Mouse (Mus musculus) bone marrow, adult 2 months (tissue): Measurements from ENCODE around the gene Ccdc57. TPM values are rescaled to one million over a fixed set of nuclear protein-coding genes. Genes with fewer than 3 reads are reported as not detected.

Experiments used
- H3K27ac ChIP-seq: fragments of 200-500 bp; 2 replicates; pipeline ENCODE4 v1.5.1; 2012; ENCODE audit warnings: low read depth, mild to moderate bottlenecking, control low read depth, inconsistent platforms, low read length; ENCODE audit not compliant: control insufficient read depth, poor library complexity, insufficient read depth
- H3K4me1 ChIP-seq: fragments of 200-500 bp; 2 replicates; pipeline ENCODE4 v1.6.1; 2011; ENCODE audit warnings: low read length; ENCODE audit not compliant: control insufficient read depth, insufficient read depth
- H3K4me3 ChIP-seq: fragments of 200-500 bp; replicated peaks from 2 replicates; pipeline ENCODE3; 2011; ENCODE audit warnings: mild to moderate bottlenecking, low read depth, low read length, control low read depth; ENCODE audit not compliant: control insufficient read depth
- CTCF ChIP-seq: fragments of 200-500 bp; IDR thresholded peaks from 2 replicates; pipeline ENCODE4 v1.5.1; 2011; ENCODE audit warnings: low read length, control low read depth; ENCODE audit not compliant: control insufficient read depth, insufficient read depth
- POLR2A ChIP-seq: fragments of 200-500 bp; IDR thresholded peaks from 2 replicates; pipeline ENCODE4 v1.6.1; 2011; ENCODE audit warnings: low read depth, mild to moderate bottlenecking, control low read depth, low read length, borderline replicate concordance; ENCODE audit not compliant: control insufficient read depth
- WGBS: fragments of 180-500 bp; shearing (Covaris S2); methylation state at CpG from one replicate; pipeline ENCODE4 v1.1.7; 2018; 5-methylcytosine and 5-hydroxymethylcytosine counted together
- polyA plus RNA-seq: library from polyadenylated mRNA; stranded (reverse); fragments of >200 nt; gene quantifications from 2 replicates; pipeline ENCODE4 v1.2.4, GENCODE M21; 2011; ENCODE audit warnings: low replicate concordance; ENCODE audit not compliant: missing spikeins, insufficient read depth, insufficient read length

Gene Ccdc57
- polyA plus RNA-seq, 1 experiment: 14.6 TPM

DNA sequence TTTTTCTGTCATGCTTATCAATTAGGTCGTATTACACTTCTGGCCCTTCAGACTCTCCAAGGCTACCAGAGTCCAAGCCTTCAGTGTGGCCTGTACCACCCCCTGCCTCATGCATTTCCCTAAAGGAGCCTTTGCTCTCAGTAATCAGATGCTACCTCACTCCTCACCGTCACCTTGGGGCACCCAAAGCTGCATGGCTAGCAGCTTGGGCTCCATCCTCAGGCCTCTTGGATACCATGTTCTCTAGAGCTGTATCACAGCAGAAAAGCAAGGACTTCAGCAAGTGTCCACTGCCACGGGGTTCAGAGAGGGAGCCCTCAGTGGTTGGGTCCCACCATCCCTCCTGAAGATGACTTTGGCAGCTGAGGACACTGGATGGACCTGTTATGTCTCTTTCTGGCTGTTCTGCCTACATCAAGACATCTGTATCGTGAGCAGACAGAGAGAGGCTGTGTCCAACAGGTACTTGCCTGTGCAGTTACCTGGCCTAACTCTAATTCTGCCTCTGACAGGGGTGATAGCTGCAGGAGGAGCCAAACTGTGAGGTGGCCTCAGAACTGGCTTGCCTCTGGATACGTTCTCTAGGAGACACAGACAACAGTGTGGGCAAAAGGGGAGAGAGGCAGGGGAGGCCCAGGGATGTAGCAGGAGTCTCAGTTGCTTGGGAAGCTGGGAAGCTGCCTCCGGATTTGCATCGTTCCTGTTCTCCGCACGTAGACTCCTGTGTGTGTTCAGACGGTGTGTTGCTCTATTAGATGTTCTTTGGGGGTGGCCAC lies 102.7 kb downstream of the Ccdc57 start:
- no peak for TF ChIP-seq CTCF
- TF ChIP-seq POLR2A: no peak
- no peaks in the 10 kb centered on the region; the same call in 1 of the 2 replicates for H3K4me1 ChIP-seq

DNA sequence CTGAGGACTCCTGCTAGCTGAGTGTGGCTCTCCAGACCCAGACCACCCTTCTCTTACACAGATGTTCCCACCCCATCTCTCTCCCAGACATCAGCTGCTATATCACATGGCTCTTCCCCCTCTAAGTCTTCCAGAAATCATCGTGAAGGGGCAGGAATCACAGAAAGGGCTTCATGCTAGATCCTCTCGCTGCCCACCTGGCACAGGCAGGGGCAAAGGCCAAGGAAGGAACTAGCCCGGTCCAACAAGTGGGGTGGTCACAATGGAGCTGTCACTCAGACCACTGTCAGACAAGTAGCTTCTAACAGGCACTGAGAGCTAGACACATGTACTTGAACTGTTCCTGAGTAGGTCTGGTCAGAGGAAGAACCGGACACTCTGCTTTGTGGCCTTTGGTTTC lies 104.3 kb downstream of the Ccdc57 start:
- no peaks in the 10 kb centered on the region; the same call in 1 of the 2 replicates for H3K4me1 ChIP-seq
- no peak for TF ChIP-seq POLR2A
- no peak for TF ChIP-seq CTCF
- 75% methylated on average over 4 of the region's 4 CpGs for WGBS
- no peak overlapping the region for H3K4me3 ChIP-seq
- no peak overlapping the region for H3K27ac ChIP-seq

More for the DNA sequence above, 102.7 kb downstream of the Ccdc57 start:
- no peak overlapping the region for H3K27ac ChIP-seq
- no peak overlapping the region for H3K4me3 ChIP-seq
- WGBS: 90% methylated on average over 10 of the region's 10 CpGs

DNA sequence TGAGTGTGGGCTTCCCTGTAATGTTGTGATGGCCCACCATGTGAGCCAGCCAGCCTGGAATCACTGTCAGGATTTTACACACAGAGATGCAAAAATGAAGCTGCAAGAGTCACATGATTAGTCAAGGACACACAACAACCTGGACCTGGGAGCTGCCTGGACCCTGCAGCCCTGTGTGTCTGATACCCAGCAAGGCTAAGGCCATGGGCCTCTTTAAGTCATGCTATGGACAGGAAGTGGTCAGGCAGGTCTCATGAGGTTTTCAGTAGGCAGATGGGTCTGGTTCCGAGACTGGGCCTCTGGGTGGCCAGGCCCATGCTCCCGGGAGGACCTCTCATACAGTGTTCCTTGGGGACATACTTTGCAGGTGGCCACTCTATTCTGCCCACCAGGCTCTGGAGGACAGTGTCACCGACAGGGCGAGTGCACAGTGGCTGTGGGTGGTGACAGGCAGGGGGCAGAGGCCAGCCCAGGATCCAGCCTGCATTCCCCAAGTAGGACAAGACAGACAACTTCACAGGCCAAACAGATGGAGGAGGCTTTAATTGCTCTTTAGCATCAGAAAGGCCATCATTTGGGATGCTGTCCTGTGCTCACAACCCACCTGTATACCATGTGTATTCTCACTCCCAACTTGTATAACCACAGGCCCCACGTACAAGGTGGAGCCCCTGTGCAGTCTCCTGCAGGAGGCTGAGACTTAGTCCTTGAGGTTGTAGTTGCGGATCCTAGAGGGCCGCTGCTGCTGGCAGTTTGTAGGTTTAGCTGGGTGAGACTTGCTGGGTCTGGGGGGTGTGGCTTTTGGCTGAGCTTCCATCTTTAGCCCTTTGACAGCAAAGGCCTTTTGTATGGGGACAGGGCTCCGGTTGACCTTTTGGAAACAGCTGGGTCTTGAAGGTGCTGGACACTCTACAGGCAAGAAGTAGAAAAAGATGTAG lies 106.4 kb downstream of the Ccdc57 start:
- Histone ChIP-seq H3K4me1 (peaks cover 4% of the 10 kb centered on the region), H3K27ac (no peak overlapping the region), H3K4me3 (no peak overlapping the region)
- 79% methylated on average over 8 of the region's 8 CpGs for WGBS
- TF ChIP-seq POLR2A: no peak
- TF ChIP-seq CTCF: no peak

- Histone ChIP-seq H3K4me3 (no peak overlapping the region), H3K27ac (no peak overlapping the region), H3K4me1 (peaks cover 4% of the 10 kb centered on the region)
- 37% methylated on average over 4 of the region's 4 CpGs for WGBS
- TF ChIP-seq CTCF (no peak), POLR2A (no peak)
These were observed 107.3 kb downstream of the Ccdc57 start for GRCm38 (mm10) chr11:120825289-120825863.

DNA sequence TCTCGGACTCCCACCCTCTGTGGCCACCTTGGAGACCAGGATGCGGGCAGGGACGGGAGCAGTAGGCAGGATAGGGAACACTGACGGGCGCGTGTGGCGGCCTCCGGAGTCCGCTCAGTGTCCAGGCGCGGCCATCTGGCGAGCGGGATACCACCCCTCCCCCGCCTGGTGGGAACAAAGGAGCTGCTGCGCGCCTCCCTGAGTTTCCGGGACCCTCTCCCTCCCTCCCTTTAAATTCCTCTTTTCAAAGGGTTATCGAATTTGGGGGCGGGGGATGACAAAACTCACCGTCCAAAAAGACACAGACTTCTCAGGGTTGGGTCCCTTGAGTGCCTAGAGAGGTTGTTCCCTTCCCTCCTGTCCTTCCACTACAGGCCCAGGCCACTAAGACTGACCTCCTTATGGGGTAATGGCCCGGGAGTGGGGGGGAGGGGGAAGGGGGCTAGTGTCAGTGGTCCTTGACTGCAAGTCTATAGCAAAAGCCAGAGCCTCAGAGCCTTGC lies 107.8 kb downstream of the Ccdc57 start:
- WGBS: under 1% methylated on average over 21 of the region's 21 CpGs
- Histone ChIP-seq H3K27ac (peak overlapping the region; percentile 77), H3K4me1 (peaks cover 4% of the 10 kb centered on the region), H3K4me3 (peak overlapping the region; percentile 99)
- TF ChIP-seq POLR2A: no peak
- no peak for TF ChIP-seq CTCF

- Histone ChIP-seq H3K4me3 (peak within 1 kb of the TSS; percentile 99), H3K4me1 (peaks cover 4% of the 10 kb centered on the region), H3K27ac (peak within 1 kb of the TSS; percentile 77)
- under 1% methylated on average over 109 of the region's 109 CpGs for WGBS
- peak; percentile 35; the same call in 1 of the 2 replicates for TF ChIP-seq CTCF
- TF ChIP-seq POLR2A: peak; percentile 98
These were observed 108.5 kb downstream of the Ccdc57 start, which contains the start of gene Fasn for GRCm38 (mm10) chr11:120823956-120824786. Gene Fasn, minus strand, starts transcription at chr11:120824547.

DNA sequence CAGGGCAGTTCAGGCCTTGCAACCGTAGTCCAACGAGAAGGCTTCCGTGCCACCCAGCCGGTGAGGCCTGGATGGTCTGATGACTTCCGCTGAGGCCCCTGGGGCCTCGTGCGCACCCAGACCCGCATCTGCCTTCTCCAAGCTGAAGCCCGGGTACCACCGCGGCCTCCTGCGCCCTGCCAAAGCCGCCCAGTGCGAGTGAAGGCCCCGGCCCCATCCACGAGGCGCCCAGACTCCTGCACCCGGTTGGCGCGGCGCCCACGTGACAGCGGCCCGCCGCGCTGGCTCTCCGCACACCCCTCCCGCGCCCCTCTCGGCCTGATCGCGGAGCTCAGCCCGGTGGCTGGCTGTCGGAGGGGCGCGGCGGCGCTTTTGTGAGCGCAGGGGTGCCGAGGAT lies 109.1 kb downstream of the Ccdc57 start:
- Histone ChIP-seq H3K27ac (peak overlapping the region; percentile 77), H3K4me1 (peaks cover 4% of the 10 kb centered on the region), H3K4me3 (peak overlapping the region; percentile 68)
- under 1% methylated on average over 40 of the region's 40 CpGs for WGBS
- TF ChIP-seq CTCF (no peak), POLR2A (no peak)
